Mouse (Mus musculus): ENCODE data around the gene Msi2.

Gene Msi2

DNA sequence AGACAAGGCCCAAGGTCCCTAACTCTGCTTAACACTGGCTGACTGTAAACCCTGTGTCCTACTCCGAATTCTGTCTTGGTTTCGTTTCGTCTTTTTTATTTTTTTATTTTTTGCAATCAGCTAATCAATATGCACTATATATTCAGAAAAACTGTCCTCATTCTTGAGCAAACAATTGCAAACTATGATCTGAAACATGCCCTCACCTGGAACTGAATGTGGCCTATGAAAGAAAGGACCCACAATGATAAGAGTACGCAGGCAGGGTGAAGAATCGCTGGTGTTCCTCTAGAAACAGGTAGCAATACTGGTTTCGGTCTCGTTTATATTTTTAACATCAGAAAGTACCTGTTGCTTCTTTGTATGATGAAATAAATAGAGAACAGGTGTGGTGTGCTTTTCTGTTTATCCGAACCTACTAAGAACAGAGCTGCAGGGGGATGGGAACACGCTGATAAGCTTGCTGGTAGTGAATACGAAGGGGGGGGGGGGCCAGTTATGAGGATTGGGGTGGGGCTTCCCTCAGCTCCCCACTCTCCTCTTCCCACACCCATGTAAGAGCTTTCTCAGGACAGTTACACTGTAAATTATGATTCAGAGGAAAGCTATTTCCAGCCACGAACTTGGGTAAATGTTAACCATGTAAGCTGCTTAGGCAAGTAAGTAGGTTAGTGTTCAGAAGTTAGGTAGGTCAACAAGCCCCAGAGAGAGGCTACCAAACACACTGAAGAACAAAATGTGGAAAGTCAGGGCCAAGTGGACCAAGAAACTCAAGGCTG lies 103.6 kb downstream of the Msi2 start:
- DNase-seq (ENCODE audit: low spot score), result no peak

DNA sequence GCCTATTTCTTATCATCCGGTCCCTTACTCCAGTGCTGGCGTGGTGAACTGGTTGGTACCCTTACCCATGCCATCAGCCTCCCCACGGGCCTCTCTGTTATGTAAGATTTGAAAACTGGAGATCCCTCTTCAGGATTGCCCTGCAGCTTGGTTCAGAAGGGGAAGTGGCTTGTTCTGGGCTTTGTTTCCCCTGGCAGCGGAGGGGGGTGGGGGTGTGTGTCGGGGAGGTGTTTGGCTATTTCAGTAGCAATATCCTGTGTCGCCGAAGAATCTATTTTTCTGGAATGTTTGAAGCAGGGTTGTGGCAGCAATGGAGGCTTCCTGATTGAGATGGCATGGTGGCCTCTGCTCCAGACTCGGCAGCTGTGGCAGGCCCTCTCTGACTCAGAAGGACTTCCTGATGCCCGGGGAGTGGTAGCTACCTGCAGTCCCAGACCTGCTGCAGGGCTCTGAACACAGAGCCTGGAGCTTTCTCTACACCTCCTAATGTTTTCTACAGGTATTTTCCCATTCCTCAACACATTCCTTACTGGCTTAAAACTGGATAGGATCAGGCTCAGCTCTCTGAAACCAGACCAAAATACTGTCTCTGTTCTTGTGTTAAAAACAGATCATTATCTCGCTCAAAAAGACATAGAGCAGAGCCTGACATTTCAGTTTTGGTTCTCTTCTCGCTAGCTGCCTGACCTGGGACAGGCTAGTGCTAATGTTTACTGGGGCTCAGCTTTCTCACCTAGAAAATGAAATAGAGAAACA lies 104.4 kb downstream of the Msi2 start:
- no peak for DNase-seq (ENCODE audit: low spot score)

DNA sequence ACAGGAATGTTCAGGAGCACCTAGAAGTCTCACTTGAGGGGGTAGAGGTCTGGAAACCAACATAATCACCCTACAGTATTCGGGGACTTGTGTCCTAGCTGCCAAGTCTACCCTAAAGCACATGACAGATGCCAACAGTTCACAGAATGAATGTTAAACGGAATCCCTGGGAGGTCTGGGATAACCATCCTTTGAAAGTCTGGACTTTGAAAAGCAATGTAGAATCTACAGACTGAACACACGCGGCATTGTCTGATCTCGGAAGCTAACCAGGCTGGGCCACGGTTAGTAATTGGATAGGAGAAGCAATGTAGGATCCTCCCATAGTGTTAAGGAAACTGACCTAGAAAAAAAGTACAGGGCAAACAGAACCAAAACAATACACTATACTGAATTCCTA lies 105.3 kb downstream of the Msi2 start:
- no peak for DNase-seq (ENCODE audit: low spot score)

DNA sequence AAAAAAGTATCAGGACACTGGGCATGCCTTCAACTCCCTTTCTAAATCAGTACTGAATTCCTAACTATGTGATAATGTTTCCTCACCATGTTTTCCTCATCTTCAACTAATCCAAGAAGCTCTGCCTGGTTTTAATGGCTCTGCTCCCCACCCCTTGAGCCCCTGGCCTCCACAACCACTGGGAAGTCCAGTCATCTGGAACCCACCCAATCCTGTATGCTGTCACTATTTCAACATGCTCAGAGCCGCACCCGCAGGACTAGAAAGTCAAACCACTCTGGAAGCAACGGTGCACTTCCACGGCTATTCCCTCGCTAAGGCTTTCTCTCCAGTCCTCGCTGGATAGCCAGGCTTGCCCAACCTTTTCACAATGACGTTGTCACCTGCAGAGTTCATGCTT lies 106.2 kb downstream of the Msi2 start:
- no peak for DNase-seq (ENCODE audit: low spot score)

DNA sequence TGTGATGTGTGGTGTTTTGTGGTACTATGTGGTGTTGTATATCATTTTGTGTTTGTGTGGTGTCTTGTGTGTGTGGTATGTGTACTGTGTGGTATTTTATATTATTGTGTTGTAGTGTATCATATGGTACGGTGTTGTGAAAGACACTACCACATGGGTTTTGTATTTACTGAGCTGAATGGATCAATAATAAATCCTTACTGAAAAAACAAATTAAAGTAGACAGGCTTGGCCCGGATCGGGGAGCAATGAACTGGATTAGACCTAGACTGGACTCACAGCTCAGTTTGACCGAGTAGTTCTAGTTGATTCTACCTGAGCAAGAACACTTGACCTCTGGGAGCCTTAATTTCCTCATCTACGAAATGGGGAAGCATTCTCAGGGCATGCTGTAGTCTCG lies 107.5 kb downstream of the Msi2 start:
- DNase-seq (ENCODE audit: low spot score), result no peak

DNA sequence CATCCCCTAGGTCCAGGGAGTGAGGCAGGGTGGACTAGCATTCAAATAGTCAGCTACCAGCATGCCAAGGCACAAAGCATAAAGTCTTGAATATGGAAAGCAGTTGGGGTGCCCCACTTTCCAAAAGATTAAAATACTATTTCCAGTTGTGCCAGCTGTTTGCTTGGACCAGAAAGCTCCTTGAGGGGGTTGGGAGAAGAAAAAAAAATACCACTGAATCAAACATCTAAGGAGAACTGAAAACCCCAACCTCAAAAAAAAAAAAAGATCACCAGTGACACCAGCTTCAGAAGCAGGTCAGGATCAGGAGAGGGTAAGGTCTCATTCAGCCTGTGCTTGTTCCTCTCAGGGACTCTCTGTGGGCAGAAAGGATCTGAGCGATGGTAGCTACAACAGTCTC lies 108.2 kb downstream of the Msi2 start:
- DNase-seq (ENCODE audit: low spot score), result no peak

DNA sequence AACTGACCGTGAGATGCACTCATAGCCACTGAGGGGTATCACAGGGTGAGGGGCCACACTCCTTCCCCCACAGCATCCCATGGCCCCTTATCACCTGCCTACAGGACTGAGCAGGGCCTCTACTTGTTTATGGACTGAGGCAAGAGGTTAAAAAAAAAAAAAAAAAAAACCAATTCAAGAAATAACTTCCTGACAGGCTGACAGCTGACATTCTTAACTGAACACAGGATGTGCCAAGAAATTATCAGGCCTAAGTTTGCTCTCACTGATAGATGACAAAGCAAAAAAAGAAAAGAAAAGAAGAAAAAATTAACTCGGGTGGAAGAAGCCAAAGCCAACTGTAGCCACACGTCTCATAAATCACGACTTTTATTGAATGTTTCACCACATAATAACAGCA lies 109.7 kb downstream of the Msi2 start:
- no peak for DNase-seq (ENCODE audit: low spot score)

DNA sequence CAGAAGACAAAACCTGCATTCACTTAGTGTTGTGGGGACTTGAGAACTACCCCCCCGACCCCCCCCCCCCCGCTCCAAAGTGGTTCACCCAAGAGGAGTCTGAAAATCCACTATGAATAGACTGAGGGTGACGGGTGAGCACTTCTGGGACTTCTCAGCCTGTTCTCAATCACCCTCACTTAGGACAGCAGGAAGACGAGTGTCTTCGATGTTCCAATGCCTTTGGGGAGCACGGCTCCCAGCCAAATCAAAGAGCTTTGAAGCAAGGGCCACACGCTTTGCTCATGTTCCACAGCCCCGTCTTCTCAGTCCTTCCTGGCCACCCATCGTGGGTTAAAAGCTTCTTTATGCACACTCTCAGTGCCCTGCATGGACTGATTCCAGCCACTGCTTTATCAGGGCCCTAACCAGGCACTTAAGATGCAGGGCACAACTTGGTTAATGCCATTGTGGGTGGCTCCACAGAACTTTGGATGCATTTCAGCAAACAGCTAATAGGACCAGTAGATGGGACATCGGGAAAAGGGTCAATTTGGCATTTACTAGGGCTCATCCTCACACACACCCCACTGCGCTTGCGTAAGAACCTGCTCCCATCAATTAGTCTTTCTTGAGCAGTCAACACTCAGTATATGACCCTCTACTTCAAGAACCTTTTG lies 110.5 kb downstream of the Msi2 start:
- no peak for DNase-seq (ENCODE audit: low spot score)

DNA sequence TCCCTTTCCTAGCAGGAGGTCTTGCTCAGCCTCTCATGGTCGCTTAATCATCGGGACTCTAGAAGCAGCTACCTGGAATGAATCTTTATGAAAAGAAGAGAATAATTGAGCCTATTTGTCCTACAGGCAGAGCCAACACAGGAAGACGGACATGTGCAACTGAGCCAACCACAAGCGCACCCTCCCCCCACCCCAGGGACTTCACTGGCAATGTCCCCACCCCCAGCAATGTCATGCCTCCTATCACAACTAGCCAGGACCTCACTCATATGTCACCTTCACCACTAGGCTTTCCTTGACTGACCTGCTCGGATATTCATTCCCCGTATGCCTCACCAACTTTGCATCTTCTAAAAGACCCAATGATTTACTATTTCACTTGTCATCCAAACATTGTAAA lies 112.5 kb downstream of the Msi2 start:
- DNase-seq (ENCODE audit: low spot score), result no peak

DNA sequence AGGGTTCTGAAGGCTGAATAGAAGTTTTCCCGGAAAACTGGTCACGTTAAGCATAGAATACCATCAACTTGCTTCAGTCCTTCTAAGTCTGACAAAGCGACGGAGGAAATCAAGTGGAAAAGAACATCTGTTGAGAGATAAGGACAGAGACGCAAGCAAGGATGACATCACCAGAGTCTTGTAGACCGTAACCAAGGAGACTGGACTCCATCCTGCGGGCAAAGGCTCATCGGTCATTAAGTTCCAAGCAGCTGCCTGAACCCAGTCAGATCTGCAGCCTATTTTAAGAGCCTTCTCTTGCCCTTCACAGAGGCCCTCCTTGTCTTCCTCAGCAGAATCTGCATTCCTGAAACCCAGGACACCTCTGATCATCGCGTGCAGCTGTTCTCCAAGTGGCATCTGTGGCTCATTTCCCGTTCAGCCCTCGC lies 113.2 kb downstream of the Msi2 start:
- DNase-seq (ENCODE audit: low spot score), result peak; percentile 70

DNA sequence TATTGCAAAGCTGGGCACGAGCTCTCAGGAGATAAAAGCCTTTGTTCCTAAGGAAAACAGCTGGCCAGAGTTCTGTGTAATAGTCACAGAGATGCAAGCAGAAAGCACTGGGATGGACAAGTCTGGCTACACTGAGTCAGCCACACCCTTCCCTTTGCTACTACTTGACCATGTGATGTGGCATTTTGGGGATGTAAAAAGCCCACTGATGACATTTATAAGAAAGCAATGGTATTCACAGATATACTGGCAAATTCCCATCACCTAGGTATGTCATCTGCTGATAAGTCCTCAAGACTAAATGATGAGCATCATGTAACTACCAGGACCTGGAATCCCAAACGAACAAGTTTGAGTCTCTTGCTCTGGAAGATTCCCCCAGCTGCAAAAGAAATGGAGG lies 113.7 kb downstream of the Msi2 start:
- DNase-seq (ENCODE audit: low spot score), result no peak

DNA sequence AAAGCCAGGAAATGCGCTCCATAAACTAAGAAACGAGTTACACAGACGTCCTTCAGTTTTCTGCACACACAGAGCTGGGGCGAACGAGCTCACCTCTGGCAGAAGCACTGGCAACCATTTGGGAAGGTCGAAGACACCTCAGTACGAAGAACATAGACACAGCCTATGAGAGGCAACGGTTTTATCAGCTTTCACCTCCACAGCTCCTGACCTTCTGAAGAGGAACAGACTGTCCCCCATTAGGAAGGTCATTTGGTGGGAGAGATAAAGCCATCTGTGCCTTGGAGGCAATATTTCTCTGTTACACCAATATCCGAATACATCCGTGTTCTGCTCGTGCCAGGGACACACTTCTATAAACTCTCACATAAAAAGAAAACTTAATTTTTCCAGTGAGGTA lies 114.9 kb downstream of the Msi2 start:
- no peak for DNase-seq (ENCODE audit: low spot score)

DNA sequence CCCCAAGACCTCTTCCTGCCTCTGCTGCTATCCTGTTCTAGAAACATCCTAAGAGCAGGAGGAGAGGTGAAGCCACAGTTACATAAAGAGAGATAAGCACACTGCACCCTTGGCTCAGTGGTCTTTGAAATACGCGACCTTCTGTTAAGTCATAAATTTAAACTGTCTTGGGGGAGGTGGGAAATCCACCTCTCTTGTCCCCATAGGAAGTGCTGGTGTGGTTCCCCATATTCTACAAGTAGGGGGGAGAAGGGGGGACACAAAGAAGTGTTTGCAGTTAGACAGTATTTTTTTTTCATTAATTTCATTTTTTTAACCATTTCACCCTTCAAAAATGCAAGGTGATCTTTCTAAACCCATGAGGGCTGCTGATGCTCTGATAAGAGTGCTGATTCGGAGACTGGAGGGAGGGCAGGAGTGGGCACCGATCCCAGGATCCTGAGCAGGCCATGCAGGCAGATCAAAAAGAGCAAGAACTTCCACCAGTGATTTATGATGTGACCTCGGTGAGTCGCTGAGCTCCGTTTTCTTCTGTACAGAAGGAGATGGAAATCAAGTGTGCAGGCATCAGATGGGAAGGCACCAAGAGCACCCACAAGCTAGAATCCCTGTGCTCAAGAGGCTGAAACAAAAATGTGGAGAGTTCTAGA lies 115.7 kb downstream of the Msi2 start:
- no peak for DNase-seq (ENCODE audit: low spot score)

DNA sequence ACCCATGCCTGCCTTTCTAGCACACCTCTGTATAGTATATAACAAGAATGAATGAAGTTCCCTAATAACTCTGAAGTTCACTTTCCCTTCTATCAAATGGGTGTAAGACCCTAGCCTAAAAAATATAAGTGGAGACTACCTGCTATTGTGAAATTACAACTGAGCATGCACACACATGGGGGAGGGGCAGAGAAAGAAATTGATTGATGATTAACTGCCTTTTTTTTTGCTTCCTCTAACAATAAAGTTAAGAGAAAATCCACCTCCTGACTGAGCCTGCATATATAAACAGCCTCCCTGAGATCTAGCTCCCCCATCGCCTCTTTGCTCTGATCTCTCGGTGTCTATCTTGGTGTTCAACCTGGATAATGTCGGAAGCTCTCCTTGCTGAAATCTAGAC lies 118.1 kb downstream of the Msi2 start:
- DNase-seq (ENCODE audit: low spot score), result no peak

DNA sequence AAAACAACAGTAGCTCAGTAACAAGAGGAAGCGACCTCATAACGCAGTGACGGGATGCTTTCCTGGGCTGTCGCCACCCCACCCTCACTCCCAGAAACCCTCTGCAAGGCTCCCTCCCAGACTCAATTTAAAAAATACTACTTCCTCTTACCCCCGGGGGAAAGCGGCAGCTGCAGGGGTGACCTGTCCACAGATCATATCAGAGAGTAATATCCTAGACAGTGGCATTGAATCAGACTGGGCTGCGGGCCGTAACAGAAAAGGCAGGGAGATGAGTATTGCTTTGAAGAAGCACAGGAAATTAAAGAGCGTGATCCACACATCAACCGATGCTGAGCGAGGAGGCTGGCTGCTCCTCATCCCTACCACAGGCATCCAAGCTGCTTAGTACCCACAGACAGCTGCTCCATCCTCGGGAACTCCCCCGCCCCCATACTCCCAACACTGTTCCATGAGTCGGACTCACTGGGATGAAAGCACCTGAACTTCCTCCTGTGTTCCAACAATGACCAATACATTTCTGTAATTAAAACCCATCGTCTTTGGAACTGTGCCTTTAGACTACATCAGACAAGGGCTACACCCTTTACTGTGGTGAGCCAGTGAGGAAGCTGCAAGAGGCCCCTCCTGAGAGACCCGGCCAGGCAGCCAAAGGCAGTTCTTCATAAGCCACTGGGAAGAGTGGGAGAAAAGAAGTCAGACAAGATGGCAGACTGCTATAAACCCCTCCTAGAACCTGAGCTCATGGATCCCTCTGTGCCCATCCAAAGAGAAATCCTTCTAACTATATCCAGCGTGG lies 118.8 kb downstream of the Msi2 start:
- no peak for DNase-seq (ENCODE audit: low spot score)

DNA sequence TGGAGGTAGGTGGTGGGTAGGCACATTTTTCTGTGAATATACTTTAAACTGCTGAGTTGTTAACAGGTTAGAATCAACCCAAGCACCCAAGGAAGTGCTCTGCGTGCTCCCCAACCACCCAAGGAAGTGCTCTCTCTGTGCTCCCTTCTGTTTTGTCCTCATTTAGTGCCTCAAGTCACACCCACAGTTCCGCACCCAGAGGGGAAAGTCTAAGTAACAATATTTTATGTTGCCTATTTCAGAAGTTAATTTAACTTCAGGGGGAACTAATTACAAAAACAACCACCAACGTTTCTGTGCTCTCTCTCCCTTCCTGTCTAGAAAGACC lies 119.5 kb downstream of the Msi2 start:
- DNase-seq (ENCODE audit: low spot score), result no peak

DNA sequence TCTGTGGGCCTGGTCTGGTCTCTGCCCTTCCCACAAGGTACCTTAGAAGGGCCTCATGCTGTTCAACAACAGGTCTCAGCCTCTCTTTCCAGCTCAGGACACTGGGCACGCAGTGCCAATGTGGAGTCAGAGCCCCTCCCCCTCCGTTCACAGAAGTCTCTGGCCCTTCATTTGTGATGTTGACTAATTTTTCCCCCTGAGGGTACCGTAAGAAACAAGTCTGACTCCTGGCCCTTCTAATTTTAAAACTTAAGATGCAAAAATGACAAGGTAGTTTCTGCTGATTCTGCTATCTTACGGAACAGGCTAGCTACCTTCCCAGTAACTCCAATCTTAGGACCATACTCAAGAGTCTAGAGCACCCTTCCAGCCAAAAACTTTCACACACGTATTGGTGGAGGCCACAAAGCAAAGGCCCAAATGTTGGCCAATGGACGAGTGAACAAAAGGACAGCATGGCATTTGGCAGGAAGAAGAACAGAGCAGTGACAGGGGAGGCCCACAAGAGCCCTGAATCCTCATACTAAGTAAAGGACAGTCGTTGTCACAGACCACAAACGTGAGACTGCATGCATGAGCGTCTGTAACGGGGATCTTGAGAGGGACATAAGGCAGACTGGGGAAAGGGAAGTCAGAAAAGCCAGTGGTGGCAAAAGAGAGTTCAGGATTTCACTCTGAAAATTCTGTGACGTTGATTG lies 120.0 kb downstream of the Msi2 start:
- no peak for DNase-seq (ENCODE audit: low spot score)

DNA sequence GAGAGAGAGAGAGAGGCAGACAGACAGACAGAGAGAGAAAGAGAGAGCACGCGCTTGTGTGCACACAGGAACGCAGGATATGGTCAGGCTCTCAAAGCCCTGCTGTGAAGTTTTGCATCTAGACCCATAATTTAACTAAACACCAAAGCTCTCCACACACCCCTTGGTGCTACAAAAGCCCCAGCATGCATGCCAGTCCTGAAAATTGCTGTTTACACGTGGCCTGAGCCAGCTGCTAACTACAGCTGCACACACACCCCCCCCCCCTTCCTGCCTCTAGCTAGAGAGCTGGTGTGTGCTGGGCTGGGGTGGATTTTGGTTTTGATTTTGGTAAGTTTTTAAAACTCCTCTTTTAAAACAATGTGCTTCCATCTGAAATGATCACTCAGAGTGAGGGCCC lies 122.7 kb downstream of the Msi2 start:
- no peak for DNase-seq (ENCODE audit: low spot score)

DNA sequence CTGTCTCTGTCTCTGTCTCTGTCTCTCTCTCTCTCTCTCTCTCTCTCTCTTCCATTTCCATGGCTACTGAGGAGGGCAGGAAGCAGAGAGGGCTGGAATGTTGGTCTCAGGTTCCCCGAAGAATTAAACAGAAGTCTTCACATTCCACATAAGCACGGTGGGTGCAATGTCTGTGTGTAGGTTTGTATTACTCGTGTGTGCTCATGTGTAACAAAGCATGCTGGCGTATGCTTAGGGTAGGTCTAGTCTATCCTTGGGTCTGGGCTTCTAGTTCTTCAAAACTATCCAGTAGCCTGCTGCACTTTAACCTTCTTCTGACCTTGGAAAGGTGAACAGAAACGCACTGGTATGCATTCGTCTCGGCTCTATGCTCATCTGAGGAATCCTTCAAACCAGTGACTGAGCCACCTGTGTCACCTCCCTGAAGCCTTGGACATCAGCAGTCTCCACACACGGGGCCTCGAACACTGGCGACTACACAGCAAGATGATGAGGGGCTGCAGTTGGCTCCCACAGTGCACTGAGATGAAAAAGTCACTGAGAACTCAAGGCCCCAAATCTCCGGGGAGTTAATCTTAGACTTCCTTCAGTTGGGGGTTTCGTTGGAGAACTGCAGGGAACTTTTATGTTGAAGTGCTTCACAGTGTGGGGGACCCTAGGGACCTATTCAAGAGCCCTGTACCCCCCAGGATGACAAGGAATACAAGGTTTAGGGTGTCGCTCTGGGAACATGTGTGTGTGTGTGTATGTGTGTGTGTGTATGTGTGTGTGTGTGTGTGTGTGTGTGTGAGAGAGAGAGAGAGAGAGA lies 123.3 kb downstream of the Msi2 start:
- no peak for DNase-seq (ENCODE audit: low spot score)

DNA sequence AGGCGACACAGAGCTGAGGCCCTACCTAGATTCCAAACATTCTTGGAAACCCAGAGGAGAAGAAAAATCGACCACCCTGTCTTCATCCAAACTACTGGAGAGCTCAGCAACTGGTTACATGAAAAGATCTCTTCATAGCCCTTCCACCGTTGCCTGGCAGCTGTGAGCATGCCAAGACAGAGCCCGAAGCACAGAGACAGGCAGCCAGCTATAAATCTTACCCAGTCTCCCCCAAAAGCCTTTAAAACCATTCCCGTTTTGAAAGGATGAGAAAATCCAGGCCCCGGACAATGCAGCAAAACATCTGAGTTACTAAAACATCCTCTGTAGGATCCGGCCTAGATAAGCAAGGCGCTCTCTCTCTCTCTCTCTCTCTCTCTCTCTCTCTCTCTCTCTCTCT lies 124.3 kb downstream of the Msi2 start:
- DNase-seq (ENCODE audit: low spot score), result peak; percentile 68

DNA sequence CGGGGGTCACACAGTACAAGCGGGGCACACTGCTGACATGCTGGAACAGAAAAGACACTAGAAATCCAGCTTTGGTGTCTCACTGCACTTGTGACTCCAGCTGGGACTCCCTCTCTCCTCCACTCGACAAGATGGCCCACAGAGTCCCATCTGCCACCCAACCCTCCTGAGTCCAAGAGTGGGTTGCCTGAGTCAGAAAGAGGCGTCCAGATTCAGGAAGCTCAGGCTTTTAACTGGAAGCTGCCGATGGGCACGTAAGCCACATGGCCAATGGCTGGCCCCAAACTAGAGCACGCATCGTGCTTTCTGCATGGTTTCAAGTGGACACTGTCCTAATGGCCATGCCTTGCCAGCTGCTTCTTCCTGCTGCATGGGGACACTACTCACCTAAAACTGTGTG lies 126.2 kb downstream of the Msi2 start:
- no peak for DNase-seq (ENCODE audit: low spot score)

Measured in embryo, embryonic 10 days (tissue).